ENCODE assay signal across 21 mouse cellular contexts in the genomic region with DNA sequence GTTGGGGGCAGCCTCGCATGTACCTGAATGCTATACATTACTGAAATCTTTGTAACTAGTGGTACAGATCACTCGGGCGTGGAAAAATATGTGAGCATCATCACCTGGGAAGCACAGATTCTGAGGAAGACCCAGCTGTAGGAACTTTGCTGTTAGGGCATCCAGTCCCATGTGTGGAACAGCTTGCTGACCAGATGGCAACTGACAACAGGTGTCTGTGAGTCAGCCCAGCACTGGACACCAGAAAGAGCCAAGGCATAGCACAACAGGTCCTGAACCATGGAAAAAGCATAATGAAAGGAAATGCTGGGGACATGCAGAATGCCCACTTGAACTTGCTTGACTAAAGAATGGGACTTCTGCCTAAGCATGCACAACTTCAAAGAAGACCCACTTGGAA.
DNase-seq lines count a peak whose midpoint lies in the region; ATAC-seq and TF ChIP-seq lines count a peak whose summit lies in the region.
"Had no signal": no experiment of that assay in that cellular context is flagged by ENCODE, and none has a peak within 500 bp of the region (broad histone marks: within the 10 kb centered on the region; RNA-seq: fewer than 3 reads in every experiment).

No protein-coding gene starts in this region.

- no peaks in the 10 kb centered on the region for H3K4me1 ChIP-seq in cerebellum, adult 2 months (ENCODE audit: control insufficient read depth, insufficient read depth, low read length)
- no peaks in the 10 kb centered on the region for H3K4me1 ChIP-seq in forebrain, embryonic 16.5 days (replicated peaks; ENCODE audit: control insufficient read depth, insufficient read depth, low read length)
- H3K4me1 ChIP-seq: forebrain, embryonic 15.5 days; heart, embryonic 13.5 days; hindbrain, embryonic 15.5 days had no signal

- no peak overlapping the region for H3K4me3 ChIP-seq in cerebellum, adult 2 months (replicated peaks; ENCODE audit: insufficient read depth, low read depth, low read length)
- H3K4me3 ChIP-seq in myocyte: no peak overlapping the region
- no peak overlapping the region for H3K4me3 ChIP-seq in forebrain, embryonic 16.5 days (replicated peaks; ENCODE audit: low read length)
- H3K4me3 ChIP-seq in left cerebral cortex, adult 2 months: no peak overlapping the region
- H3K4me3 ChIP-seq: embryonic facial prominence, embryonic 12.5 days; forebrain, embryonic 15.5 days; heart, embryonic 13.5 days; hindbrain, embryonic 15.5 days had no signal

- H3K9me3 ChIP-seq in forebrain, embryonic 16.5 days (ENCODE audit: control insufficient read depth, low read length): no peaks in the 10 kb centered on the region
- H3K9me3 ChIP-seq: embryonic facial prominence, embryonic 12.5 days; forebrain, embryonic 15.5 days; heart, embryonic 13.5 days; hindbrain, embryonic 15.5 days had no signal

- no peak for TF ChIP-seq CTCF in cerebellum, adult 2 months (IDR thresholded peaks at IDR 0.05; ENCODE audit: borderline replicate concordance, insufficient read depth, low read depth, low read length)
- TF ChIP-seq CTCF in left cerebral cortex, adult 2 months (IDR thresholded peaks at IDR 0.05): no peak

- H3K79me2 ChIP-seq in myocyte (ENCODE audit: control insufficient read depth, insufficient read depth): no peaks in the 10 kb centered on the region

- H3K9ac ChIP-seq in forebrain, embryonic 16.5 days (replicated peaks; ENCODE audit: low read depth, low read length): no peak overlapping the region
- H3K9ac ChIP-seq: embryonic facial prominence, embryonic 12.5 days; forebrain, embryonic 15.5 days; heart, embryonic 13.5 days; hindbrain, embryonic 15.5 days had no signal

- no peak overlapping the region for H3K4me2 ChIP-seq in myocyte (ENCODE audit: low read depth)
- H3K4me2 ChIP-seq in forebrain, embryonic 16.5 days (ENCODE audit: low read length): no peak overlapping the region
- H3K4me2 ChIP-seq: embryonic facial prominence, embryonic 12.5 days; forebrain, embryonic 15.5 days; heart, embryonic 13.5 days; hindbrain, embryonic 15.5 days had no signal

- peak; percentile 6 for DNase-seq in gastrocnemius, postnatal 25 days
- no peak for DNase-seq in gastrocnemius, postnatal 36 days
- DNase-seq in cerebellum, adult 2 months: peak; percentile 49 to 69
- peak; percentile 66 to 70 for DNase-seq in cerebellum, postnatal 10 days
- no peak for DNase-seq in left cerebral cortex, adult 2 months (ENCODE audit: extremely low spot score in 1 of 2, low spot score in 2 of 2)
- DNase-seq: adrenal gland, postnatal 14 days; embryo, embryonic 11 days; gastrocnemius, postnatal 14 days; heart, adult 11 months; heart, postnatal 36 days; kidney, adult 2 months had no signal

- 86% methylated on average over 3 of the region's 3 CpGs for WGBS in cerebellum, adult 2 months
- WGBS in forebrain, embryonic 16.5 days: 94% methylated on average over 3 of the region's 3 CpGs

- no peaks in the 10 kb centered on the region for H3K27me3 ChIP-seq in cerebellum, adult 2 months (ENCODE audit: control insufficient read depth, insufficient read depth, low read length)
- no peaks in the 10 kb centered on the region for H3K27me3 ChIP-seq in myocyte (ENCODE audit: control insufficient read depth, insufficient read depth, insufficient read length)
- H3K27me3 ChIP-seq in forebrain, embryonic 16.5 days (replicated peaks; ENCODE audit: control insufficient read depth, insufficient read depth, low read length): no peaks in the 10 kb centered on the region
- H3K27me3 ChIP-seq: CH12.LX; embryonic facial prominence, embryonic 12.5 days; forebrain, embryonic 15.5 days; heart, embryonic 13.5 days; hindbrain, embryonic 15.5 days; Patski had no signal

- H3ac ChIP-seq in myocyte (ENCODE audit: control insufficient read depth, insufficient read length): no peak overlapping the region

- ATAC-seq in forebrain, embryonic 16.5 days: no peak
- ATAC-seq: activated CD4-positive, CD25-positive, alpha-beta regulatory T cell, adult 4 months; forebrain, embryonic 15.5 days; intestine, embryonic 16.5 days; Patski had no signal

- no peaks in the 10 kb centered on the region for H3K36me3 ChIP-seq in myocyte (ENCODE audit: control insufficient read depth, insufficient read depth)
- no peaks in the 10 kb centered on the region for H3K36me3 ChIP-seq in forebrain, embryonic 16.5 days (ENCODE audit: control insufficient read depth, insufficient read depth)
- H3K36me3 ChIP-seq: embryonic facial prominence, embryonic 12.5 days; forebrain, embryonic 15.5 days; heart, embryonic 13.5 days; hindbrain, embryonic 15.5 days had no signal

- intact Hi-C loops in gastrocnemius, postnatal 36 days (cut with DNase I): no loop called here
- intact Hi-C loops in left cerebral cortex, adult 2 months (cut with DNase I): no loop called here

- H3K27ac ChIP-seq in cerebellum, adult 2 months (ENCODE audit: insufficient read depth, low read length): no peak overlapping the region
- no peak overlapping the region for H3K27ac ChIP-seq in forebrain, embryonic 16.5 days (ENCODE audit: low read length)
- no peak overlapping the region for H3K27ac ChIP-seq in left cerebral cortex, adult 2 months
- H3K27ac ChIP-seq: embryonic facial prominence, embryonic 12.5 days; forebrain, embryonic 15.5 days; heart, embryonic 13.5 days; hindbrain, embryonic 15.5 days had no signal

- TF ChIP-seq POLR2A in cerebellum, adult 2 months (IDR thresholded peaks at IDR 0.05; ENCODE audit: borderline replicate concordance, insufficient read depth, low read length): no peak
- no peak for TF ChIP-seq POLR2A in myocyte (IDR thresholded peaks at IDR 0.05; ENCODE audit: insufficient read length, low read depth)

TF ChIP-seq in myocyte, 11 proteins besides CTCF, POLR2A, EP300 and RAD21:
- TF ChIP-seq POLR2AphosphoS2 (IDR thresholded peaks at IDR 0.05; ENCODE audit: insufficient read length, low read depth) (no peak), MAX (IDR thresholded peaks at IDR 0.05; ENCODE audit: low read depth) (no peak), TCF12 (IDR thresholded peaks at IDR 0.05; ENCODE audit: insufficient read depth, poor library complexity, severe bottlenecking) (no peak), CEBPB (IDR thresholded peaks at IDR 0.05; ENCODE audit: insufficient read depth, poor library complexity, severe bottlenecking) (no peak), REST (IDR thresholded peaks at IDR 0.05; ENCODE audit: insufficient read depth, insufficient read length) (no peak), USF1 (IDR thresholded peaks at IDR 0.05; ENCODE audit: low read depth) (no peak), TCF3 (IDR thresholded peaks at IDR 0.05; ENCODE audit: insufficient read length, low read depth) (no peak), MYOD1 (IDR thresholded peaks at IDR 0.05; ENCODE audit: control insufficient read depth in 1 of 3, insufficient read length in 2 of 3, low read depth in 2 of 3) (peak in 2 of 3 experiments; percentile 39 to 65), SRF (IDR thresholded peaks at IDR 0.05; ENCODE audit: control insufficient read depth, insufficient read length, low read depth) (no peak), E2F4 (IDR thresholded peaks at IDR 0.05; ENCODE audit: insufficient read depth) (no peak), MYOG (IDR thresholded peaks at IDR 0.05; ENCODE audit: control insufficient read depth in 1 of 3, insufficient read depth in 1 of 3, insufficient read length in 2 of 3, low read depth in 2 of 3) (peak in 1 of 3 experiments; percentile 37)

Comparison
In these comparisons a context has a peak if more than half of its experiments do, and no peak if none do; other contexts are left out.
1. DNase-seq: peak in gastrocnemius, postnatal 25 days (single experiment), cerebellum, adult 2 months (2 of 2) and cerebellum, postnatal 10 days (2 of 2); none in gastrocnemius, postnatal 36 days (0 of 2) and left cerebral cortex, adult 2 months (0 of 2).